Mouse (Mus musculus) cerebellum, postnatal 4 days (tissue): ENCODE data around the gene Grip1.
"Not testable (repeated sequence)": the region's sequence is repeated elsewhere in the genome, so short reads cannot be mapped to it uniquely, and the experiment has no call there.

ENCODE experiments used
- DNase-seq, 2 experiments: peaks; one replicate each; pipeline ENCODE4 v3.0.0; 2022; ENCODE audit warnings: low spot score in 2 of 2, mixed read lengths in 1 of 2

Grip1 gene

GRCm38 (mm10) chr10:120060579-120061237 is 607.1 kb downstream of the Grip1 start:
- no peak for DNase-seq

GRCm38 (mm10) chr10:120061238-120062130 is 607.9 kb downstream of the Grip1 start:
- DNase-seq: no peak

- DNase-seq: peak in 1 of 2 experiments; percentile 58
These were observed 610.8 kb downstream of the Grip1 start for GRCm38 (mm10) chr10:120064424-120064823.

- no peak for DNase-seq
These were observed 612.7 kb downstream of the Grip1 start for GRCm38 (mm10) chr10:120066319-120066718.

GRCm38 (mm10) chr10:120077850-120078249 is 624.2 kb downstream of the Grip1 start:
- no peak for DNase-seq

GRCm38 (mm10) chr10:120092548-120092947 is 638.9 kb downstream of the Grip1 start:
- no peak for DNase-seq

- DNase-seq: no peak
These were observed 641.5 kb downstream of the Grip1 start for GRCm38 (mm10) chr10:120095136-120095535.

- DNase-seq: no peak
These were observed 642.1 kb downstream of the Grip1 start for GRCm38 (mm10) chr10:120095716-120096115.

GRCm38 (mm10) chr10:120097564-120097963 is 643.9 kb downstream of the Grip1 start:
- no peak for DNase-seq

- DNase-seq: no peak
These were observed 647.2 kb downstream of the Grip1 start for GRCm38 (mm10) chr10:120100806-120101205.

- DNase-seq: no peak
These were observed 658.2 kb downstream of the Grip1 start for GRCm38 (mm10) chr10:120111691-120112319.

- peak; percentile 94 to 96 for DNase-seq
These were observed 659.1 kb downstream of the Grip1 start, which contains the start of gene Helb for GRCm38 (mm10) chr10:120112507-120113396. Helb (minus strand) TSS chr10:120112987.

- not testable (repeated sequence) for DNase-seq
These were observed 659.9 kb downstream of the Grip1 start for GRCm38 (mm10) chr10:120113482-120113881.

- DNase-seq: no peak
These were observed 660.4 kb downstream of the Grip1 start for GRCm38 (mm10) chr10:120113980-120114379.

- no peak for DNase-seq
These were observed 660.9 kb downstream of the Grip1 start for GRCm38 (mm10) chr10:120114493-120114892.

GRCm38 (mm10) chr10:120115249-120115648 is 661.6 kb downstream of the Grip1 start:
- no peak for DNase-seq

GRCm38 (mm10) chr10:120123721-120124120 is 670.1 kb downstream of the Grip1 start:
- DNase-seq: no peak

GRCm38 (mm10) chr10:120124801-120125464 is 671.3 kb downstream of the Grip1 start:
- peak; percentile 83 to 89 for DNase-seq

- no peak for DNase-seq
These were observed 671.8 kb downstream of the Grip1 start for GRCm38 (mm10) chr10:120125465-120125857.

GRCm38 (mm10) chr10:120128601-120129277 is 675.1 kb downstream of the Grip1 start:
- DNase-seq: no peak
